Mouse (Mus musculus): ENCODE measurements at regions not wholly inside any gene's neighbourhood (a gene's known extent, or its start where the extent isn't known, plus 50 kb on each side); places are given as distances from the start of the nearest gene placed in this dataset.
"Not testable (repeated sequence)": the region's sequence is repeated elsewhere in the genome, so short reads cannot be mapped to it uniquely, and the experiment has no call there.

DNA sequence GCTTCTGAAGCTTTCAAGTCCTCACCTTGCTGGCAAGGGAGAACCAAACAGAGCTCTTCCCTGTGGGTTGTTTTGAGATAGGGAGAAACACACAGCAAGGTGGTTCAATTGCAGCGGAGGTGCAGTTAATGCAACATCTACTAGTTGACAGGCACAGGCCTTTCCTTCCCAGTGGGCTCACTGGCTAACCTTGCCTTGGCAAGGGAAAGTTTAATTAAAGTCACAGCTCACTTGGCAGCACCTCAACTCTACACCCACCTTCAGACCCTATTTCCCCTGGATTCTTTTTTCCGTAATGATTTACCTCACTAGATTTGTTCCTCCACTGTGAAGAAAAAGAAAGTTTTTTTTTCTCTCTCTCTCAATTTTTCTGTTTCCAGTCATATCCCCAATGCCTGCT is 314.5 kb downstream of the Tlr4 start:
- DNase-seq: no peak

DNA sequence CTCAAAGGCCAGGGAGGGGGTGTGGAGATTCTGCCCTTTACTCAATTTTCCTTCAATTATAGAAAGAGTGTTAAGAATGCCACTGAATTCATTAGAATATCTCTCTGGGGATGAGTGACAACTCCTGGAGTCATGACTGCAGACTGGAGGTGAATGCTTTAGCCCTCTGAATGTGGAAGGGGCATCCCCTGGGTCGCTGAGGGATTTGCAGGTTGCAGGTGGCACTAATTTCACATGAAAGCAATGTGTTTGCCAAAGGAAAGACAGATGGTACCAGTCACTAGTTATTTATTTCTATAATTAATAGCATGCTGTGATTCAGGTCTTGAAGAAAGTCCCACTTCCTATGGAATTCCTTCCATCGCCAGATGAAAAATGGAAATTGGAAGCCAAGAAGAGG is 321.1 kb downstream of the Tlr4 start:
- DNase-seq: peak; percentile 20 to 41

DNA sequence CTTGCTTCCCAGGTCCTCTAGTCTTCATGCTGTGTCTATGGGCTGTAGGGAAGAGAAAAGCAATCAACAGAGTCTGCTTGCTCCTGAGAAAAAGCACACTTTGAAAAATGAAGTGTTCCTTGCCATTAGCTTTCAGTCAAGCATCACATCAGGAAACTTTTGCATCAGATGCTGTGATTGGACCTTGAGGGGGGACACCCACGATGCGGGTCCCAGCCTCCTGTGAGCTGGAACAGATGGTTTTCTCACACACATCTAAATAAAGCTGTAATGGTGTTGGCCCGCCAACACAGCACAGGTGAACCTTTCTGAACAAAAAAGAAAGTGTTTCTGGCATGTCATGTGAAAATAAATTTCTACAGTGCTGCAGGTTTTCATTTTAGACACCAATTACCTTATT is 335.3 kb downstream of the Tlr4 start:
- DNase-seq: peak; percentile 6 to 18

DNA sequence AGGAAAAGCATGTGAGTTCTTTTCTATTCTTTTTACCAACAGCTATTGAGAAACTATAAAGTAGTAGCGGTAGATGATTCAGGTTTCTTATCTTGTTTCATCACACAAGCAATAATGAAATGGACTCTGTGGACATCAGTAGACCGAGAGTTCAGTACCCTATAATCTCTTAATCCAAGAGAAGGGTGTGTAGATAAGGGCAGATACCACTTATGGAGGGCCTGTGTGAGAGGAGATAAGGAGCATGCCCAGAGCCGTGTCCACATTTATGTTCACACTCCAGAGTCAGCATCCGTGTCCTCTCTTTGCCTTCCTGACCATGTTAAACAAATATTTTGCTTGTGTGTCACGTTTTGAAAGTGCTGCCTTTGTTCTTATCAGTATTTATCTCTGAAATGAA is 340.3 kb downstream of the Tlr4 start:
- no peak for DNase-seq

DNA sequence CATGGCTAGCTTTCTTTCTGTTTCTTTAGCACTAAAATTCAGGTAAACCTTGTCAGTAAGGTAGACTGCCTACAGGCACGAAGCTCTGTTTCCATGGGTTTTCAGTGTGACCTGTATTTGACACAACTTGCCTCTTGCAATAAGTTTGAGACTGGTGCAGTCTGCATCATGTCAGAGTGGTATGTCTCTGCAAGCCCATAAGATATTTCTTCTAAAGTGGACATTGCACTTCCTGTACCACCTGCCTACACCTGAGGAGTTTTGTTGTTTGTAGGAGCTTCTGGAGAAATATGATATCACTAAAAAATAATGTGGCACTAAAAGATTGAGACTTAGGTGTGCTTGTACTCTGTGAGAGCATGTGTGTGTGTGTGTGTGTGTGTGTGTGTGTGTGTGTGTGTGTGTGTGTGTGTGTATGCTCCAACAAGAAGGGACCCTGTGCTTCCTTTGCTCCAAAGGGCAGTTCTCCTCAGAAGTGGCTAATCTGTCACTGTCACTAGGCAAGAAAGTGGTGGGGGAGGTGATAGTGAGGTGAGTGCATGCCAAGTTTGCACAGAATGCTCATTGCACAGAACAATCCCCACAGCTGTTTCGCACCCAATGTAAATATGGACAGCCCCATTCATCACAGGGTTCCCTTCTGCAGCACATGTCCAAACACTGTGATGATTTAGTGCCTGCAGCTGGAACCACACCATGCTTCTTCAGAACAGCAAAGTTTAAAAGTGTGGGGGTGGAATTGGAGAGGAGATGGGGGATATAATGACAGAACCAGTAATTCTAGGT is 360.5 kb downstream of the Tlr4 start:
- no peak for DNase-seq

DNA sequence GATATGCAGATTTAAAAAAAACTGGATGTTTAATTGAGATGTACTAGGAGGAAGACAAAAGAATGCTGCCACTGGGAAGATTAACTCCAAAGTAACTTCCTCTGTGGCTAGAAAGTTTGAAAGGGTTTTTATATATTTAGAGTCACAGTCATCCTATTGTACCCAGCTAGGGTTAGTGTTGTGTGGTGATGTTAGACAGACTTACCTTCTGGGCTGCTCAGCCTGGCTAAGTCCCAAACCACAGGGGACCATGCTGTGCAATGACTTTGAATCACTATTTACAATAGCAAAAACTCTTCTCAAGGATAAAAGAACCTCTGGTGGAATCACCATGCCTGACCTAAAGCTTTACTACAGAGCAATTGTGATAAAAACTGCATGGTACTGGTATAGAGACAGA is 363.2 kb downstream of the Tlr4 start:
- DNase-seq: no peak

DNA sequence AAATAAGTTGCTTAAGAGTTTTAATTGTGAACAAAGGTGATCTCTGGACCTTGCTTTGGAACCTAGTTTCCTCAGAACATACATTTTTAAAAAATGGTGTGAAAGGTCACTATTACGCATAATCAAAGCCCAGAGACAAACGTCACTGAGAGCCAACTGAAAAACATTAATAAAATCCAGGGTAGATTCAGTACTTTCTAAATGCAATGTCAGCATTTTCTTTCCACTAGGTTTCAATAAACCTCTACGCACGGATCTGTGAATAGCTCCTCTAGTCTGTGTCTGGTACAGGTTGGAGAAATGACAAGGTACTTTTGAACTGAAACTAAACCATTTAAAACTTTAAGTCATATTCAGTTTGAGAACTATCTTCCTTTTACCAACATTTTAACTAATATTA is 367.0 kb downstream of the Tlr4 start:
- DNase-seq: no peak

DNA sequence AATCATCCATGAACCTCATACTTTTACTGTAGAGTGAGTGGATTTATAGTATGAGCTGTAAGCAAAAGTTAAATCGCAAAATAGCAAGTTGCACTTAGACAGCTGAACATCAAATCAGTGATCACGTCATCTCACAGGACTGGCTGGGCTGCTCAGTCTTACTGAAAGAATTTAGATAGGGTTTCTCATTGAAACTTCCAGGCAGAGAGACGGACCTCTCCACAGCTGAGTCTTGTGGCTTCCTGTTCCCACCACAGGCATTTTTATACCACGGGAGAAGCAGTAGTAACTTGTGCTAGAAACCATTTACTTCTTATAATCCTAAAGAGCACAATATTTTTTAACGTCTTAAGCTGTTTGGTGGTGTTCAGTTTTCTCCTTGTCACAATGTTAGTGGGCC is 369.5 kb downstream of the Tlr4 start:
- no peak for DNase-seq

DNA sequence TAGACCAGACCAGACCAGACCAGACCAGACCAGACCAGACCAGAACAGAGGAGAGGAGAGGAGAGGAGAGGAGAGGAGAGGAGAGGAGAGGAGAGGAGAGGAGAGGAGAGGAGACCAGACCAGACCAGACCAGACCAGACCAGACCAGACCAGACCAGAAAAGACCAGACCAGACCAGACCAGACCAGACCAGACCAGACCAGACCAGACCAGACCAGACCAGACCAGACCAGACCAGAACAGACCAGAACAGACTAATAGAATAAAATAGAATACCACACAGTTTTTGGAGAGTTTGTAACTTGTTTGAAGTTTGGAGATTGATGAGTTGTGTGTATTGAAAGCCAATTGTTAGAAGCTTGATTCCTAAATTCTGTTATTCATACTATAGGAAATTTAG is 381.0 kb downstream of the Tlr4 start:
- DNase-seq: peak; percentile 50 to 59

DNA sequence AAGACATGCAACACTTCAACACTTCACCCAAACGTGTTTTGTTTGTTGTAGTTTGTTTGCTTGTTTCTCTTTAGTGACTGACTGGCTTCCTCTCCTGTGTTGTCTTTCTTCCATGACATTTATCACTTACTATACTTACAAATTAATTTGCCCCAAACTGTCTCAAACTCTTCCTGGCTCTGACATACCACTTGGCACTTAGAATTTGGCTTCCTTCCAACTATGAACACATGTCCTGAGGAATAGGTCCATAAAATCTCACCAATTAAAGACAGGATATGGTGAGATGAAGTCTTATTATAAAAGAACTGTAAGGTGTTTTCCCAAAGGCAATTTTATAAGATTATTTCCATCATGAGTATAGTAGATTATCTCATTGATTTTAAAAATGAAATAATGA is 386.0 kb downstream of the Tlr4 start:
- no peak for DNase-seq

DNA sequence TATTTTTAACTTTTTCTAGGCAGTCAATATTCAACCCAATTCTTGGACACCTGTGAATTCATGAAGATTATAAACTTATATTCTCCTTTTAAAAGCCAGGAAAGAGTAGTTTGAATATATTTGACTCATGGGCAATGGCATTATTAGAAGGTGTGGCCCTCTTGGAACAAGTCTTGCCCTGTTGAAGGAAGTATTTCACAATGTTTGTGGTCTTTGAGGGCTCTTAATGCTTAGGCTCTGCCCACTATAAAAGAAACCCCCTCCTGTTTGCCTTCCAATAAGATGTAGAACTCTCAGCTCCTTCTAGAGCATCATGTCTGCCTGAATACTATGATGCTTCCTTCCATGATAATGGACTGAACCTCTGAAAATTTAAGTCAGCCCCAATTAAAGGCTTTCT is 397.1 kb downstream of the Tlr4 start:
- DNase-seq: no peak

DNA sequence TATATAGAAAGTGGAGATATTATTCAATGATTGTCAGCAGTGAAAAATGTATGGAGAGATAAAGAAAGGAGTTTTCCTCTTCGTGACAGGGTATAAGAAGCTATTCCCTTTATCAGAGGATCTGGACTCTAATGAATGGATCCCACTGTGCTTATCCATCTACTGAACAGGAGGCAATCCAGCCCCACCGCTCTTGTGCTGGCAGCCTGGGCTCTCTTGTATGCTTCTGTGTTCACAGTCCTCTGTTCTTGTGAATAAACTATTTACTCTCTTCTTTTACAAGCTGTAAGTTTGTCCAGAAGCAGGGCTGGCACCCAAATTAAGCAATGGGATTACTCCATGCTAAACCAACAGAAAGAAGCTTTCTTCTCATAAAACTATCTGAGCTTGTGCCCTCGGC is 401.8 kb downstream of the Tlr4 start:
- no peak for DNase-seq

DNA sequence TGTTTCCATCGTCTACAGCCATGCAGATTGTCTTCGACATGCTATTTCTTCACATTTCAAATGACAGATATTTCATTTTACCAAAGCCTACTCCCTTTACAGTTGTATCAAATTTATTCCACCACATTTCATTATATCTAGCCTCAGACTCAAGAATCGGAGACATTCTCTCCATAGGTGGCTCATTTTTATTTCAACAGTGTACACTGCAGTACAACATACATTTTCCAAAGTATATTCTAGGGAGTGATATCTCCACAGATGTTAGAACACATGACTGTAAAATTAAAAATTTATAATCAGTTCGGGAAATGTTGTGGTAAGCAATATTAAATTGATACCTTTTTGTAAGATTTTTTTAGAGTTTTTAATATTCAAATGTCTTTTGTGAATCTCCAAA is 446.2 kb downstream of the Tlr4 start:
- DNase-seq: no peak

DNA sequence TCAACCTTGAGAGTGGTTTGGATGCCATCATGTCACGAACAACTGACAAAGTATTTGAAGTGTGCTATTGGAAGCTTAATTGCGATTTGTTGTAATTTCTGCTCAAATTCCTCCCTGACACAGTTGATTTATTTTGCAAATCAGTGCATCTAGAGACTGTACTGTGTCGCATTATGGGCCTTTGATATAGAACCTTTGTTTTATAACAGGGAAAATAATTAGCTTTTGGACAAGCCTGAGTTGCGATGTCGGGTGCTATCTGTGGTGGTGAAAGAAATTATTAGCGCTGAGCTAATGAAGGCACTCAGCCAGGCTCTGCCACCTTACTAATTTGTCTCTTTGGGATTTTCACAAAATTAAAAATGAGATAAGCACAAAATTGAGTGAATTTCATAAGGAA is 473.6 kb downstream of the Tlr4 start:
- no peak for DNase-seq

DNA sequence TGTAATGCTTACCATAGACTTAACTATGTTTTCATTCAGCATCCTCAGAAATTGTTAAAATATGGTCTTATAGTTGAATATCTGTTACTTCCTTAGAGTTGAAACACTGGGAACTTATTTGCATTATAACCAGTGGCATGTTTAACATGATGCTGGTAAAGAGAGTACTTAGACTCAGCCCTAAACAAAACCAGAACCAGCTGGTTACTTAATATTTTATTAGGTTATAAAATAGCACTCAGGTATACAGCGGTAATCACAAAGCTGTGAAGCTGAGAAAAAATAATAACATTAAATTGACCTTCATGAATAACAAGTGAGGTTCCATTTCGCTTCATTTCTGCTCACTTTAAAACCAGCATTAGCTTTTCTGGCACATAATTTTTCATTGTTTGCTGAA is 474.4 kb downstream of the Tlr4 start:
- DNase-seq: no peak

DNA sequence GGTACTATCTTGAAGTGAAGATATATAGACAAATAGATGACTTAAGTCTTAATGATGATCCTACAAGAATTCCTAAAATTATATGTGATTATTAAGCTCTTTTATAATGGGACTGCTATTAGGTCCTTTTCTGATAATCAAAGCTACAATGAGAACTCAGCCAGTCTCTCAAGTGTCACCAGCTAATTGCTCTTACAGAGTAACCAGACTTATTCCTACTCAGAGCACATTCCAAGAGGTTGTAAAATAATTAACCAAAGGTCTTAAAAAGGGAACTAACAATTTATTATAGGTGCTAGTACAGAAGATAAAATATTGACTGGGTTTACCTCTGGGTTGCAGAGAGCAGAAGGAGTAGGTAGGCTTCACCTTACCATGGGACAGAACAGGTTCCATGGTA is 492.7 kb downstream of the Tlr4 start:
- DNase-seq: not testable (repeated sequence)

Measured in cerebellum, postnatal 36 days (tissue).